Mouse (Mus musculus) cerebellum, postnatal 25 days (tissue): ENCODE data around the gene Mfsd14b.

ENCODE experiments used
- DNase-seq, 2 experiments: peaks; one replicate each; pipeline ENCODE4 v3.0.0; 2021; ENCODE audit warnings: mixed read lengths in 2 of 2

The Mfsd14b gene

GRCm38 (mm10) chr13:65112459-65113110 is at the start of gene Mfsd14b:
Mfsd14b (minus strand) TSS chr13:65112975.
- DNase-seq, result peak; percentile 92 to 93

GRCm38 (mm10) chr13:65149940-65150339 is 37.2 kb upstream of the Mfsd14b start, which contains the start of gene Olfr466:
Olfr466 (plus strand) TSS chr13:65150240.
- no peak for DNase-seq

GRCm38 (mm10) chr13:65137789-65138188 is 25.0 kb upstream of the Mfsd14b start, which contains the start of gene Olfr465-ps1:
Olfr465-ps1 (plus strand) TSS chr13:65138089.
- no peak for DNase-seq

GRCm38 (mm10) chr13:65127063-65127847 is 14.5 kb upstream of the Mfsd14b start:
- no peak for DNase-seq

- no peak for DNase-seq
Observed at GRCm38 (mm10) chr13:65122111-65122510, 9.3 kb upstream of the Mfsd14b start.

- DNase-seq, result no peak
Observed at GRCm38 (mm10) chr13:65120984-65121383, 8.2 kb upstream of the Mfsd14b start.

- DNase-seq, result peak in 1 of 2 experiments; percentile 10
Observed at GRCm38 (mm10) chr13:65113239-65113638, 464 bp upstream of the Mfsd14b start.

GRCm38 (mm10) chr13:65111961-65112360 is 814 bp downstream of the Mfsd14b start:
- DNase-seq, result peak in 1 of 2 experiments; percentile 4

GRCm38 (mm10) chr13:65101232-65101631 is 11.5 kb downstream of the Mfsd14b start:
- no peak for DNase-seq

- DNase-seq, result no peak
Observed at GRCm38 (mm10) chr13:65100678-65101077, 12.1 kb downstream of the Mfsd14b start.

GRCm38 (mm10) chr13:65097018-65097417 is 15.8 kb downstream of the Mfsd14b start:
- DNase-seq, result no peak

GRCm38 (mm10) chr13:65095923-65096322 is 16.9 kb downstream of the Mfsd14b start:
- no peak for DNase-seq

- DNase-seq, result no peak
Observed at GRCm38 (mm10) chr13:65069969-65070368, 42.8 kb downstream of the Mfsd14b start.

- DNase-seq, result no peak
Observed at GRCm38 (mm10) chr13:65052660-65053059, 60.1 kb downstream of the Mfsd14b start, which contains the start of gene Prss47. Prss47 (minus strand) TSS chr13:65052760.

- no peak for DNase-seq
Observed at GRCm38 (mm10) chr13:65035057-65035456, 77.7 kb downstream of the Mfsd14b start.

GRCm38 (mm10) chr13:65032758-65033157 is 80.0 kb downstream of the Mfsd14b start, which contains the start of gene Spata31d1c:
Spata31d1c (plus strand) TSS chr13:65033058.
- DNase-seq, result no peak
